Mouse (Mus musculus) ovary, postnatal 36 days (tissue): ENCODE measurements at regions not wholly inside any gene's neighbourhood (a gene's known extent, or its start where the extent isn't known, plus 50 kb on each side); places are given as distances from the start of the nearest gene placed in this dataset.
A peak's percentile ranks its signal among the peaks of the same experiment; 100 is the strongest.
"Not testable (repeated sequence)": the region's sequence is repeated elsewhere in the genome, so short reads cannot be mapped to it uniquely, and the experiment has no call there.

Experiments used
- DNase-seq: peaks from one replicate; pipeline ENCODE4 v3.0.0; 2022; ENCODE audit warnings: low spot score, mixed read lengths

- DNase-seq, result not testable (repeated sequence)
These were observed 114.5 kb downstream of the Enc1 start for GRCm38 (mm10) chr13:97355411-97355810.

GRCm38 (mm10) chr13:97347696-97348095, 106.8 kb downstream of the Enc1 start:
- DNase-seq, result no peak

- no peak for DNase-seq
These were observed 100.4 kb downstream of the Enc1 start for GRCm38 (mm10) chr13:97341218-97341889.

GRCm38 (mm10) chr13:97337954-97338353, 97.0 kb downstream of the Enc1 start:
- no peak for DNase-seq

- DNase-seq, result peak; percentile 12
These were observed 96.4 kb downstream of the Enc1 start for GRCm38 (mm10) chr13:97337296-97337731.

- no peak for DNase-seq
These were observed 93.1 kb downstream of the Enc1 start for GRCm38 (mm10) chr13:97333801-97334534.

- no peak for DNase-seq
These were observed 90.2 kb downstream of the Enc1 start for GRCm38 (mm10) chr13:97331072-97331471.

- not testable (repeated sequence) for DNase-seq
These were observed 80.4 kb downstream of the Enc1 start for GRCm38 (mm10) chr13:97321307-97321706.

- no peak for DNase-seq
These were observed 79.9 kb downstream of the Enc1 start for GRCm38 (mm10) chr13:97320756-97321155.

GRCm38 (mm10) chr13:97320298-97320697, 79.4 kb downstream of the Enc1 start:
- DNase-seq, result no peak

GRCm38 (mm10) chr13:97317633-97318032, 76.7 kb downstream of the Enc1 start:
- DNase-seq, result no peak

- no peak for DNase-seq
These were observed 71.8 kb downstream of the Enc1 start for GRCm38 (mm10) chr13:97312420-97313370.

GRCm38 (mm10) chr13:97311340-97311739, 70.4 kb downstream of the Enc1 start:
- DNase-seq, result no peak

- no peak for DNase-seq
These were observed 69.9 kb downstream of the Enc1 start for GRCm38 (mm10) chr13:97310855-97311189.

GRCm38 (mm10) chr13:97310186-97310854, 69.4 kb downstream of the Enc1 start:
- DNase-seq, result no peak

- no peak for DNase-seq
These were observed 68.5 kb downstream of the Enc1 start for GRCm38 (mm10) chr13:97309411-97309810.

- no peak for DNase-seq
These were observed 67.5 kb downstream of the Enc1 start for GRCm38 (mm10) chr13:97308431-97308830.
